Mouse (Mus musculus): ENCODE data around the gene Kcng1.
A peak's percentile ranks its signal among the peaks of the same experiment; 100 is the strongest.

Gene Kcng1

GRCm38 (mm10) chr2:168286987-168287386 is 5.5 kb upstream of the Kcng1 start:
- no peaks in the 10 kb centered on the region for H3K36me3 ChIP-seq (ENCODE audit: control insufficient read depth, insufficient read depth, low read length, poor library complexity, severe bottlenecking)
- H3K27me3 ChIP-seq (ENCODE audit: control insufficient read depth, insufficient read depth, low read length, poor library complexity, severe bottlenecking) = no peaks in the 10 kb centered on the region
- no peak for DNase-seq (ENCODE audit: low read depth, low spot score)

DNA sequence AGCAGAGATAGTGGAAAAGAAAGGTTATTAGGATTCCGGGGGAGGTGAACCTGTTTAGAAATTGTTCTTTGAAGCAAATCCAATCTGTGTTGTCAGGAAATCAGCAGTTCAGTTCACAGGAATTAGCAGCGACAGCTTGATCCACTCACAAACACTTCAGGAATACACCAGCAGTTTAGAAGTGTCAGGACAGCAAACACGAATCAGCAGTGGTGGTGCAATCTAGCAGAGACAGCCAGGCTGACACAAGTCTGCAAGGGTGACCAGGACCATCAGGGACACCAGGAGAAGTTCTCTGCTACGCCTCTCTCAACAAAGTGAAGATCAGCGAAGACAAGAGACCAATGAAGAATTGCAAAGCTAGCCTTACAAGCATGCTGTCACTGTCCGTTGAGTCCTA is 3.6 kb upstream of the Kcng1 start:
- Histone ChIP-seq H3K27me3 (ENCODE audit: control insufficient read depth, insufficient read depth, low read length, poor library complexity, severe bottlenecking) (no peaks in the 10 kb centered on the region; the same call in 1 of the 2 replicates), H3K36me3 (ENCODE audit: control insufficient read depth, insufficient read depth, low read length, poor library complexity, severe bottlenecking) (no peaks in the 10 kb centered on the region)
- DNase-seq (ENCODE audit: low read depth, low spot score) = no peak

DNA sequence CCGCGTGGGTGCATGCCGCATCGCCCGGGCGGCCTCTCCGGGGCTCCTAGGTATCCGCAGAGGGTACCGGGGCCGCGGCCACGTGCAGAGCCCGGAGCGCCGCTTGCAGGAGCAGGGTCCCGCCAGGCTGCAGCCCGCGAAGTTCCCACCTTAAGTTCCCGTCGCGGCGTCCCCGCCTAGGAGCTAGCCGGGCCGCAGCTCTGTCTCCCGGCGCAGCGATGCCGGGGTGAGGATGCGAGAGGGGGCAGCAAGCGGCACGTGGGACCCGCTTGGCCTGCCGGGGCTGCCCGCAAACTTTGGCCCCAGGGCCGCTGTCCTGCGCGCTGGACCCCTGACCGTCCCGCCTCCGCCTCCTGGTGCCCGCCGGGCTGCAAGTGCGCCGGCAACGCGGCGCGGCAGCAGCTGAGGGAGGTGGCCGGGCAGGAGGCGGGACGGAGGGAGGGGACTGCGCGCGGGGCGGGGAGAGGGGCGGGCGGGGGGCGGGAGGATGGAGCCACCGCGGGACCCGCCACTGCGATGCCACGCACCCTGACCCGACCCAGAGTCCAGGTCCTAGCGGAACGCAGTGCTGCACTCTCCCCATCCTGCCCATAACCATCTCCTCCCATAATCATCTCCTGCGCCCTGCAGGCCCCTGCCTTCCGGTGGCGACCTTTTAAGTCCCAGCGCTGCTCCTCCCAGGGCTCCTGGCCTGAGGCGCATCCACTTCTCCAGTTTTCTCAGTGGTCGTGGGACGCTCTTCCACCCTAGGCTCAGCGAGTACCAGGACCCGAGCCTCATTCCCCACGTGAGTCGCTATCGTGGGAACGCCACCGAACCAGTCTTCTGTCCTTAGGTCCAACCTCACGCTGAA is 581 bp downstream of the Kcng1 start:
- no peaks in the 10 kb centered on the region for H3K36me3 ChIP-seq (ENCODE audit: control insufficient read depth, insufficient read depth, low read length, poor library complexity, severe bottlenecking)
- DNase-seq (ENCODE audit: low read depth, low spot score) = no peak
- no peaks in the 10 kb centered on the region; the same call in 1 of the 2 replicates for H3K27me3 ChIP-seq (ENCODE audit: control insufficient read depth, insufficient read depth, low read length, poor library complexity, severe bottlenecking)

GRCm38 (mm10) chr2:168274374-168274935 is 7.1 kb downstream of the Kcng1 start:
- Histone ChIP-seq H3K27me3 (ENCODE audit: control insufficient read depth, insufficient read depth, low read length, poor library complexity, severe bottlenecking) (no peaks in the 10 kb centered on the region), H3K36me3 (ENCODE audit: control insufficient read depth, insufficient read depth, low read length, poor library complexity, severe bottlenecking) (no peaks in the 10 kb centered on the region)
- peak; percentile 75 for DNase-seq (ENCODE audit: low read depth, low spot score)

DNA sequence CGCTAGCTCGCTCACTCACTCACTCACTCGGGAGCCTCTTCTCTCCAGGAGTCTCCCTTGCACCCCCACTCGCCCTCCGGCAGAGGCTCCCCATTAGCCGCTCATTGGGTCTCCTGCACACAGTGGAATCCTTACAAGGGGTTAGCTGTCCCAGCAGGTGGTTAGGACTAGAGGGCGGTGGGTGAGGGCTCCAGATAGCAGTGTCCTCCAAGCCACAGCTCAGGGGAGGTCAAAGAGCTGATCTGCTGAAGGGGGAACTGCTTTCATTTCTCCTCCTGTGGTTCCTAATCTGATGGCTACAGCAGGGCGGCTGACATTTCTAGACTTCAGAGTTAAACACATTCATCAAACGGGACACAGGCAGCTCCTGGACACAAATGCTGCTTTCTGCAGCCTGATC is 8.1 kb downstream of the Kcng1 start:
- Histone ChIP-seq H3K36me3 (ENCODE audit: control insufficient read depth, insufficient read depth, low read length, poor library complexity, severe bottlenecking) (no peaks in the 10 kb centered on the region), H3K27me3 (ENCODE audit: control insufficient read depth, insufficient read depth, low read length, poor library complexity, severe bottlenecking) (no peaks in the 10 kb centered on the region)
- DNase-seq (ENCODE audit: low read depth, low spot score) = no peak

DNA sequence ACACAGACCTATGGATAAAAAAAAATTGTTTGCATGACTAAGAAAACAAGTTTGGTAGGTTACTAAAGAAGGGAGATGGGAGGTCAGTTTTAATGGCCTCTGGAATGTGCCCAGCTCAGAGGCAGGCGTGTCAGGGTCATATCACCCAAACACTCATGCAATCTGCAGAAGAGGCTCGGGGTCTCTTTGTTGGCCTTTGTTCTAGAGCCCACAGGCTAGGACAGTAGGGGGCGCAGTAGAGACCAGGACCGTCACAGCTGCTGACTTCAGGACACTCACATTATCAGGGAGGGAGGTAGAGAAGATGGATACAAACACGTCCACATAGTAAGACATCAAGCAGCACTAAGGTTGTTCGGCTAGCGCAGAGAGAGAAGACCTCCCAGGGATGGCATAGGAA is 13.5 kb downstream of the Kcng1 start:
- no peak for DNase-seq (ENCODE audit: low read depth, low spot score)
- Histone ChIP-seq H3K27me3 (ENCODE audit: control insufficient read depth, insufficient read depth, low read length, poor library complexity, severe bottlenecking) (no peaks in the 10 kb centered on the region), H3K36me3 (ENCODE audit: control insufficient read depth, insufficient read depth, low read length, poor library complexity, severe bottlenecking) (no peaks in the 10 kb centered on the region)

DNA sequence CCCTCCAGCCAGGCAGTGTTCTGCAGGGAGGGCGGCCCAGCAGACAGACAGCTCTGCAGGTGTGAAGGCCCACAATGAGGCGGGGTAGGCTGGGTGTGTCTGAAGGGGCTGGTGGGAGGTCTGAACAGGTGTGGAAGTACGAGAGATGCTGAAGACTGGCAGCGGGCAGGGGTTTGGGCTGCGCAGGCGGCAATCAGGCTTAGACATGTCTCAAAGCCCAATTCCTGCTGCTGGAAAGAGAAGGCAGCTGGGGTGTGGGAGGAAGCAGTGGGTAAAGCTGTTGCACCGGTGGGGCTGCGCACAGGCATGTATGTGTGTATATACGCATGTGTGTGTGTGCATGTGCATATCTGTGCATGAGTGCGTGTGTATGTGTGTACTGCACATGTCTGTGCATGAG is 20.6 kb downstream of the Kcng1 start:
- Histone ChIP-seq H3K36me3 (ENCODE audit: control insufficient read depth, insufficient read depth, low read length, poor library complexity, severe bottlenecking) (peaks cover 2% of the 10 kb centered on the region; the same call in 1 of the 2 replicates), H3K27me3 (ENCODE audit: control insufficient read depth, insufficient read depth, low read length, poor library complexity, severe bottlenecking) (no peaks in the 10 kb centered on the region)
- no peak for DNase-seq (ENCODE audit: low read depth, low spot score)

- Histone ChIP-seq H3K36me3 (ENCODE audit: control insufficient read depth, insufficient read depth, low read length, poor library complexity, severe bottlenecking) (peaks cover 2% of the 10 kb centered on the region; the same call in 1 of the 2 replicates), H3K27me3 (ENCODE audit: control insufficient read depth, insufficient read depth, low read length, poor library complexity, severe bottlenecking) (no peaks in the 10 kb centered on the region)
- no peak for DNase-seq (ENCODE audit: low read depth, low spot score)
These were observed 21.4 kb downstream of the Kcng1 start for GRCm38 (mm10) chr2:168260124-168260523.

- Histone ChIP-seq H3K36me3 (ENCODE audit: control insufficient read depth, insufficient read depth, low read length, poor library complexity, severe bottlenecking) (peaks cover 2% of the 10 kb centered on the region; the same call in 1 of the 2 replicates), H3K27me3 (ENCODE audit: control insufficient read depth, insufficient read depth, low read length, poor library complexity, severe bottlenecking) (no peaks in the 10 kb centered on the region)
- no peak for DNase-seq (ENCODE audit: low read depth, low spot score)
These were observed 22.5 kb downstream of the Kcng1 start for GRCm38 (mm10) chr2:168259046-168259445.

DNA sequence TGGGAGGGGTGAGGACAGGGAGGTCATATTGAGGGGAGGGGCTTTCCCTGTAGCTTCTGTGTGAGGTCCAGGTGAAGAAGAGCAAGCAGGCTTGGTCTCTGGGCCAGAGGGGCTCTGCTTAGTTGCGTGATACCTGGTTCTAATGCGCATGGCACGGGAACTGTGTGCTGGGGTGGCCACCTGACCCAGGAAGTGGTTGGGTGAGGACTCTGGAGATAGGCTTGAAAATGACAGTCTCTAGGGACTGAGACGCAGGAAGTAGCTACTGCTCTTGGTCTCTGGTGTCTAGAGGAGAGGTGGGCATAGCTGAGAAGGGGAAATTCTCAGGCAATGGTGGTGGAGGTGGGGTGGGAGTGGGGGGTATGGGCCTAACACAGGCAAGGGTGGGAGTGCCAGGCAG is 24.3 kb downstream of the Kcng1 start:
- DNase-seq (ENCODE audit: low read depth, low spot score) = peak; percentile 79
- Histone ChIP-seq H3K36me3 (ENCODE audit: control insufficient read depth, insufficient read depth, low read length, poor library complexity, severe bottlenecking) (peaks cover 2% of the 10 kb centered on the region; the same call in 1 of the 2 replicates), H3K27me3 (ENCODE audit: control insufficient read depth, insufficient read depth, low read length, poor library complexity, severe bottlenecking) (no peaks in the 10 kb centered on the region)

DNA sequence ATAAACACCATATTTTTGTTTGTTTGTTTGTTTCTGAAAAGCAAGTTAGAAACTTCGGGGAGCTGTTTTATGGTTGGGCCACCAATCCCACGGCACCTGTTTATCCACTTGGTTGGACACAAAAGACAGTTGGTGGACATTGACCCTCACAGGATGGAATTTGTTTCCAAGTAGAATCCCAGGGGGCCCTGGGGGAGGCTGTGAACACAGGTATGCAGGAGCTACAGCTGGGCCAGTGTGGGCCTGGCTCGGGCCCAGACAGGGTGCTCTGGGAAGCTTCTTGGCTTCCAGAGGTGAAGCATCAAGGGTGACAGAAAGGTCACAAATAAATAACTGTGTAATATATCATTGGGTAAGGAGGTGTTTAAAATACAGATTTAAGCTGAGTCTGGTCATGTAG is 25.0 kb downstream of the Kcng1 start:
- DNase-seq (ENCODE audit: low read depth, low spot score) = no peak

DNA sequence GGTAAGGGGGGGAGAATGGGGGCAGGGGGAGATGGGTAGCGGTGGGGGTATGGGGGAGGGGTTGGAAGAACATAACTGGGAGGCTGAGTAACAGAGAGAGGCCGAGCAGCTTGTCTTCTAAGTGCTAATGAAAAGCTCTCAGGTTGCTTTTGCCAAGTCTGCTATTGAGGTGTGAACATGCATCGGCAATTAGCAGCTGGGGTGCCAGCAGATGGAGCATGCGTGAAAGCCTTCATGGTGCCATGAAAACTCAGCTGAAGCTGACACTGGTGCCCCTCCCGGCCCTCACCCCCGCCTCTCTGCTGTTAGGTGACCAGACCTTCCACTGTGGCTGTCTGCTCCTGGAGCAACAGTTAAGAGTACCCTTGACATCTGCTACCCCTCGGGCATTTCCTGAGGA is 27.7 kb downstream of the Kcng1 start:
- DNase-seq (ENCODE audit: low read depth, low spot score) = no peak
- no peaks in the 10 kb centered on the region for H3K36me3 ChIP-seq (ENCODE audit: control insufficient read depth, insufficient read depth, low read length, poor library complexity, severe bottlenecking)
- H3K27me3 ChIP-seq (ENCODE audit: control insufficient read depth, insufficient read depth, low read length, poor library complexity, severe bottlenecking) = no peaks in the 10 kb centered on the region

More for the DNA sequence above, 25.0 kb downstream of the Kcng1 start:
- Histone ChIP-seq H3K36me3 (ENCODE audit: control insufficient read depth, insufficient read depth, low read length, poor library complexity, severe bottlenecking) (no peaks in the 10 kb centered on the region), H3K27me3 (ENCODE audit: control insufficient read depth, insufficient read depth, low read length, poor library complexity, severe bottlenecking) (no peaks in the 10 kb centered on the region)

GRCm38 (mm10) chr2:168252639-168253292 is 28.8 kb downstream of the Kcng1 start:
- DNase-seq (ENCODE audit: low read depth, low spot score) = peak; percentile 77
- no peaks in the 10 kb centered on the region for H3K27me3 ChIP-seq (ENCODE audit: control insufficient read depth, insufficient read depth, low read length, poor library complexity, severe bottlenecking)
- H3K36me3 ChIP-seq (ENCODE audit: control insufficient read depth, insufficient read depth, low read length, poor library complexity, severe bottlenecking) = no peaks in the 10 kb centered on the region

- no peaks in the 10 kb centered on the region for H3K27me3 ChIP-seq (ENCODE audit: control insufficient read depth, insufficient read depth, low read length, poor library complexity, severe bottlenecking)
- peak; percentile 93 for DNase-seq (ENCODE audit: low read depth, low spot score)
- H3K36me3 ChIP-seq (ENCODE audit: control insufficient read depth, insufficient read depth, low read length, poor library complexity, severe bottlenecking) = no peaks in the 10 kb centered on the region
These were observed 31.3 kb downstream of the Kcng1 start for GRCm38 (mm10) chr2:168250270-168250669.

DNA sequence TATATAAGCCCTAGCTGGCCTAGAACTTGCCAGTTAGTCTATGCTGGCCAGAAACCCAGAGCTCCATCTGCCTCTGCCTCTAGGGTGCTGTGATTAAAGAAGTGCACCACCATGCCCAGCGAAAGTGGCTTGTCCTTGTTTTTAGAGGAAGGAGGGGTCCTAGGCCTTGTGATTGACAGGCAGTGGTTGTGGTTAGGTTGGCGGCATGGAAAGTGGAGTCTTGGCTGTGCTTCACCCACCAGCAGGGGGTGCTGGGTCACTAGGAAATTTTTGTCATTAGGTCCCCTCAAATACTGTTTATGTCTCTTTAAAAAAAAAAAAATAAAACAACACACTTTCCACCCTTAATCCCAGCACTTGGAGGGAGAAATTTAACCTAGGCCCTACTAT is 32.7 kb downstream of the Kcng1 start:
- H3K27me3 ChIP-seq (ENCODE audit: control insufficient read depth, insufficient read depth, low read length, poor library complexity, severe bottlenecking) = no peaks in the 10 kb centered on the region
- DNase-seq (ENCODE audit: low read depth, low spot score) = peak; percentile 74
- H3K36me3 ChIP-seq (ENCODE audit: control insufficient read depth, insufficient read depth, low read length, poor library complexity, severe bottlenecking) = no peaks in the 10 kb centered on the region
